Mouse (Mus musculus) heart, postnatal 36 days (tissue): Measurements from ENCODE around the gene Ppil3. TPM values are rescaled to one million over a fixed set of nuclear protein-coding genes. Genes with fewer than 3 reads are reported as not detected.

Experiments used
- total RNA-seq, 2 experiments: library from RNA; stranded (reverse); gene quantifications; 2 replicates each; pipeline ENCODE4 v1.2.3; 2021

The Ppil3 gene
- total RNA-seq, 2 experiments from 2014 or later, result 13.8 to 17.0 TPM

Other genes with a start within 250 kb of the Ppil3 start
- not detected for gene Aox4, start 235.1 kb downstream of the Ppil3 start, total RNA-seq
- gene Aox2, start 167.2 kb downstream of the Ppil3 start, total RNA-seq, result not detected
- gene Bzw1, start 52.6 kb downstream of the Ppil3 start, total RNA-seq, result 10 to 100 TPM; 73.7 to 74.5 TPM
- 10 to 100 TPM; 59.6 to 68.2 TPM for gene Clk1, start 21.4 kb downstream of the Ppil3 start, total RNA-seq
- gene Nif3l1, start 335 bp downstream of the Ppil3 start, total RNA-seq, result 10 to 100 TPM in 1 of 2 experiments, 1 to 10 TPM in 1; 10.0 to 12.6 TPM
- 10 to 100 TPM; 10.7 to 11.2 TPM for gene Orc2, start 59.6 kb upstream of the Ppil3 start, total RNA-seq
- gene Fam126b, start 140.8 kb upstream of the Ppil3 start, total RNA-seq, result 10 to 100 TPM; 15.4 to 16.8 TPM
- 100 to 1,000 TPM; 300 to 304 TPM for gene Ndufb3, start 140.9 kb upstream of the Ppil3 start, total RNA-seq